Mouse (Mus musculus): Measurements from ENCODE around the gene Rft1. TPM values are rescaled to one million over a fixed set of nuclear protein-coding genes. Genes with fewer than 3 reads are reported as not detected.

Gene Rft1
- polyA plus RNA-seq, 1 experiment: 18.2 TPM

- no peaks in the 10 kb centered on the region; the same call in 1 of the 2 replicates for H3K4me1 ChIP-seq (ENCODE audit: control insufficient read depth, insufficient read depth, low read length)
- no peak overlapping the region for H3K4me3 ChIP-seq (ENCODE audit: insufficient read depth, low read length)
- no peak for TF ChIP-seq CTCF (IDR thresholded peaks at IDR 0.05; ENCODE audit: borderline replicate concordance, insufficient read depth, low read length)
- TF ChIP-seq POLR2A (IDR thresholded peaks at IDR 0.05; ENCODE audit: low read depth, low read length): no peak
- no peak overlapping the region for H3K27ac ChIP-seq (ENCODE audit: insufficient read depth, low read length)
These were observed 82.3 kb downstream of the Rft1 start for GRCm38 (mm10) chr14:30736413-30736812.

Other genes starting within 250 kb of the Rft1 start
- 22.5 and 26.0 TPM in 2 replicates for gene Dcp1a, start 174.8 kb upstream of the Rft1 start, polyA plus RNA-seq (2011; ENCODE audit: insufficient read length, low read depth, missing spikeins)
- not detected in 2 replicates for gene Cacna1d, start 162.9 kb upstream of the Rft1 start, polyA plus RNA-seq (2011; ENCODE audit: insufficient read length, low read depth, missing spikeins)
- 288 and 417 TPM in 2 replicates for gene Tkt, start 106.0 kb upstream of the Rft1 start, polyA plus RNA-seq (2011; ENCODE audit: insufficient read length, low read depth, missing spikeins)
- gene Prkcd, start 28.1 kb upstream of the Rft1 start, polyA plus RNA-seq (2011; ENCODE audit: insufficient read length, low read depth, missing spikeins): 56.9 and 60.5 TPM in 2 replicates
- gene Sfmbt1, start 60.5 kb downstream of the Rft1 start, polyA plus RNA-seq (2011; ENCODE audit: insufficient read length, low read depth, missing spikeins): 8.2 and 9.6 TPM in 2 replicates
- 17.4 and 24.8 TPM in 2 replicates for gene Tmem110, start 171.2 kb downstream of the Rft1 start, polyA plus RNA-seq (2011; ENCODE audit: insufficient read length, low read depth, missing spikeins)
- gene Mustn1, start 224.8 kb downstream of the Rft1 start, polyA plus RNA-seq (2011; ENCODE audit: insufficient read length, low read depth, missing spikeins): 2.9 and 4.9 TPM in 2 replicates
- gene Itih4, start 232.1 kb downstream of the Rft1 start, polyA plus RNA-seq (2011; ENCODE audit: insufficient read length, low read depth, missing spikeins): 0.13 TPM in 1 of 2 replicates, not detected in the other

Measured in embryonic fibroblast, embryonic 13.5 days (primary cell).